Mouse (Mus musculus): ENCODE results near the gene Mfap5.

DNA sequence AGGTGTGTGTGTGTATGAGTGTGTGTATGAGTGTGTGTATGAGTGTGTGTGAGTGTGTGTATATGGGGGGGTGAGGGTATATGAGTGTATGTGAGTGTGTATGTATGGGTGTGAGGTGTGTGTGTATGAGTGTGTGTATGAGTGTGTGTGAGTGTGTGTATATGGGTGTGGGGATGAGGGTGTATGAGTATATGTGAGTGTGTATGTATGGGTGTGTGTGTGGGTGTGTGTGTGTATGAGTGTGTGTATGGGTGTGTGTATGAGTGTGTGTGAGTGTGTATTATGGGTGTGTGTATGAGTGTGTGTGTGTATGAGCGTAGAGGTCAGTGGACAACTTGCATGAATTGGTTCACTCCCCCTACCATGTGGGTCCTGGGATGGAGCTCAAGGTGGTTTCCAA, 39.0 kb downstream of the Mfap5 start:
- TF ChIP-seq CTCF (IDR thresholded peaks at IDR 0.05; ENCODE audit: insufficient read depth, low read depth, low read length), result no peak
- no peak for TF ChIP-seq POLR2A (IDR thresholded peaks at IDR 0.05; ENCODE audit: insufficient read depth, low read depth, low read length)

Data from olfactory bulb, adult 2 months (tissue).